Mouse (Mus musculus) megakaryocyte, adult 5-6 weeks (primary cell): ENCODE data around the gene Ttc39a. TPM values are rescaled to one million over a fixed set of nuclear protein-coding genes. Genes with fewer than 3 reads are reported as not detected.

Experiments
- ATAC-seq: 2 replicates; pipeline ENCODE4 v1.8.0; 2016; ENCODE audit warnings: mild to moderate bottlenecking, inconsistent platforms; ENCODE audit not compliant: poor library complexity, severe bottlenecking
- total RNA-seq, 2 experiments: library from RNA; stranded (forward) in 1 of 2; stranded (reverse) in 1 of 2; fragments of 153-499, 151-499 nt in 1 of 2; fragments of 221-1000, 200-1000 nt in 1 of 2; gene quantifications; 2 replicates each; pipeline versions ENCODE4 v1.2.3 to v1.2.4; 2015 to 2017

Gene Ttc39a
- total RNA-seq, 2 experiments from 2014 or later, result 0.29 to 0.51 TPM

DNA sequence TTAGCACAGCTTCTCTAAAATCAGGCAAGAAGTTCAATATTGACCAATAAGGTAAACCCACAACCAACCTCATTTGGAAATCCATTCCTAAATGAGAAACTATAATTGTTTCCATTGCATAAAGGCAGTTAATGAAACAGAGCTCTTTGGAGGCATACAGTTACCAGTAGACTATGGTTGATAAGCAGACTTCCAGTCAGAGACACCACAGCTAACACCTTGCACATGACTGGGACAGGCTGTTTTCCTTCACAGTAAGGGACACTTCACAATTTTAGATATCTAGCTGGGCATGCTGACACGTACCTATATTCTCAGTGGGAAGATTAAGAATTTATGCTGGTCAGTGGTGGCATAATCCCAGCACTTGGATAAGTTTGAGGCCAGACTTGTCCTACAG is 39.5 kb downstream of the Ttc39a start:
- no peak for ATAC-seq

DNA sequence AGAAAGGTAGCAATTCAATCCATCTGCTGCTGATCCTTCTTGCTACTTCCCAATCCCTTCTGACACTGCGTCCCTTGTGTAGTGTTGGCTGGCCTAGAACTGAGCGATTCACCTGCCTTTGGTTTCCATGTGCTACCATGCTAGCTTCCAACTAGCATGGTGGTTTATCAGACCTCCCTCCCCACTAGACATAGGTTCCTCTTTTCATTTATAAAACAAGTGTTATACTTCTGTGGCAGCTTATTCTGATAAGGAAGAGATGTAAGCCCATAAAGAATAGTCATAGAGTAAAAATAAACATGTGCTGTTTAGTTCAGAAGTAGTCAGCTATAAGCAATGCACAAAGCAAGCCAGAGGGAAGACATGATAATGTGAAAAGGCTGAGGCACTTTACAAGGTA is 42.1 kb downstream of the Ttc39a start:
- no peak for ATAC-seq

DNA sequence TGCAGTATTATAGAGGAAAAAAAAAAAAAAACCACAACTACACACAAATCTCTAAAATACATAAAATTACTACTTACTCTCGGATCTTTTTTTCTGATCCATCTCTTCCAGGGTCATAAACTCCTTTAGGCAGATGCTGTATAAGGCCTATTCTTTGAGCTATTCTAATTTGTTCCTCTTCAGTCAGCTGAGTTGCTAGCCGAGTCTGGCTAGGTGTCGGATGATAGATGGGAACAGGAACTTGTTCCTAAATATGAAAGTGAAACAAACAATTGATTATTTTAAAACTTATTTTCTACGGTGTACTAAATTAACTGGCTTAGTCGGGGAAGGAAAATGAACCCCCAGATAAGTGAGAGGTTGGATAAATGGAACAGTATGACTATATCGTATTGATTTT is 50.4 kb downstream of the Ttc39a start:
- peak; percentile 63 for ATAC-seq

DNA sequence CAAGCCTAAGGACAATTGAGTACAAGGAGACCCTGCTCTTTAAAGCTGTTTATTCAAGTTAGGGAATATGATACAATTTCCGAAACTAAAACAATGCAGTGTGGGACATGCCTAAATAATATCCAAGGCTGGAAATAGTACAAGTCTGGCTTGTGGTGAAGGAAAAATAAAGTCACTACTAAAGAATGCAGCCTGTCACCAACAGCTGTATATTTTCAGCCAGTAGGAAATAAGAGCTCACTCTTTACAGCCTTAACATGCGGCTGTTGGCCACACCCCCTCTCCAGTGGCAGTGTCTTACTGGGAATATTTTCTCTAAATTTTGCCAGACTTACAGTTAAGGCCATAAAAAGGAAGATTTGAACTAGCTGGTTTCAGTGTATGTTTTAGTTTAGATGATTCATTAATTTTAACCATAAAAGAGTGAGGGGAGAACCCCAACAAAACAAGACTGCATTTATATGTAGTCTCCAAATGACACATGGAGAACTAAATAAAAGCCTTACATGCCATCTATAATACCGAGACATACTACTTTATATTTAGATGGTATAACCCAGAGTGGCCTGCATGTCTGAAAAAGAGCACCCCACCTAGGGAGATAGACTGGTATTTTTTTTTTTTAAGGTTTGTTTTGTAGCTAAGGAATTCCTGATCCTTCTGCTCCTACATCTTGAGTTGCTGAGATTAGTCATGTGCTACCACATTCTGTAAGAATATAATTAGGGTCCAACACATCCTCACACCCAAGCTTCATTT is 54.2 kb downstream of the Ttc39a start:
- ATAC-seq, result no peak

DNA sequence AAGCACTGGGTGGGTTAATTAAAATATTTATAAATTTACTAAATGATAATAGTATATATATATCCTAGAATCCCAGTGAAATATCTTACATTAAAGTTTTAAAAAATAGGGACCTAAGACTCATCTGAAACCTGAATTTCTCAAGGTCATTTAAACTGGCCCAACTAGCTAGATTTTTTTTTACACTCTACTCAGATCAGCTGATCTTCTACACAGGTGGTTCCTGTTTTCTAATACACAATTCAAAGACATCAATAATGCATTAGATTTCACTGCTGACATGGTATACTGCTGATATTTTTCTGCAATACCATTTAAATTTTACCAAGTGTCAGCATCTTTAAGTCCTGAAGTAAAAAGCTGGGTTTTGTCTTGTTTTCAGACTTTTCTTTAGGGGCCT is 57.5 kb downstream of the Ttc39a start:
- no peak for ATAC-seq

DNA sequence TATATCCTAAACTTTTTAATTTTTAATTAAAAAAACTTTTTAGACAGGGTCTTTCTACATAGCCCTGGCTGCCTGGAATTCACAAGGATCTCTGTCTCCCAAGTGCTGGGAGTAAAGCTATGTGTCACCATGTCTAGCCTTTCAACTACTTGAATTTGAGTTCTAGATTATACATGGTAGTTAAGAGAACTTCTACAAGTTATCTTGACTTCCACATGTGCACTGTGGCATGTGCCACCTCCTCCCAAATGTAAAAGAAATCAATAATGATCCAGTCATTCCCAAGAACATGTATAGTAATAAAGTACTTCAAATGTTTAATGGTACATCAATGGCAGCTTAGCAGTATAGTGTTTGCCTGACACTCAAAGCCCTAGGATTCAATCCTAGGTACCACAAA is 61.3 kb downstream of the Ttc39a start:
- ATAC-seq, result no peak

DNA sequence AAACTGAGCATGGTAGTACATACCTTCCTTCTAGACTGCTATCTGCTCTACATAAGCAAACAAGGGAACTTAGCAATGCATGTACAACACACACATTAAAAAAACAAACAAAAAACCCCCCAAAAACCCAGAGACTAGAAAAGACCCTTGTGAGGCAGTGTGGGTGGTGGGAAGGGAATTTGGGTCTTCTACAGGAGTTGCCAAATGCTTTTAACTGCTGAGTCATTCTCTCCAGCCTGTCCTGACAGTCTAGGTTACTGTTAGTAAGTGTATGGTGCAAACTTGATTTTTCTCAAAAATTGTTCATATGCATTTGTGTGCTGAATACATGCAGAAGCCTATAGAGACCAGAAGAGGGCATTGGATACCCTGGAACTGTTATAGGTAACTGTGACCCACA is 65.2 kb downstream of the Ttc39a start:
- no peak for ATAC-seq

DNA sequence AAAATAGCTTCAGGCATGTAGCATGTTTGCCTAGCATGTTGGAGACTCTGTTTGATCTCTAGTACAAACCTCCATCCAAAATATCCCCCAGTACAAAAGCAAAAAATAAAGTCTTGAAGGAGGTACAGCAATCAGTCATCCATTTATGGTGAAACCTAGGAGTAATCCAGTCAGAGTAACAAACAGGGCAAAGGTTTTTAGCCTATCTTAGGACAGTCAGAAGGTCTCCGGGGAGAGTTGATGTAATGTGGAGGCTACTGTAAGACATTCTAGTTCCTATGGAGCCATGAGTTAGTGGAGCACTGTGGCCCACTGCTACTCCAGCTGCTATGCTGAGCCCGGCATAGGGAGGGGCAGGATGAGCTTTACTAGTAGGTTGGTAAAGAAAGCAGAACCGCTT is 66.1 kb downstream of the Ttc39a start:
- ATAC-seq, result no peak

DNA sequence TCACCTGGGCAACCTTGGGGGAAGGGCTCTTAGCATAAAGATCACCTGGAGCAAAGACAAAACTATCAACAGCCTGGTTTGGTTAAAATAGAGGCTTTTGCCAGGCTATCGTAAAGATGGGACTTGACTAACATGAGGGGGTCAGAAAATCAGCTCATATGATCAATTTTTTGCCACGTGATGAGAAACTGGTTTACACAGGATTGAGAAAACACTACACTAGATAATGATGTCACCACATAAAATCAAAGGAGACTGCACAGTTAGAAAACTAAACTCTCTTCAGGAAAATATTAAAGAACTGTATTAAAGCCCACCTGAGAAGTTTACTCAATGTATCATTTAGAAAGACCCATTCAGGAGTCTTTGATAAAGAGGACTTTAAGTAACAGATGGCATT is 68.7 kb downstream of the Ttc39a start:
- ATAC-seq, result no peak

DNA sequence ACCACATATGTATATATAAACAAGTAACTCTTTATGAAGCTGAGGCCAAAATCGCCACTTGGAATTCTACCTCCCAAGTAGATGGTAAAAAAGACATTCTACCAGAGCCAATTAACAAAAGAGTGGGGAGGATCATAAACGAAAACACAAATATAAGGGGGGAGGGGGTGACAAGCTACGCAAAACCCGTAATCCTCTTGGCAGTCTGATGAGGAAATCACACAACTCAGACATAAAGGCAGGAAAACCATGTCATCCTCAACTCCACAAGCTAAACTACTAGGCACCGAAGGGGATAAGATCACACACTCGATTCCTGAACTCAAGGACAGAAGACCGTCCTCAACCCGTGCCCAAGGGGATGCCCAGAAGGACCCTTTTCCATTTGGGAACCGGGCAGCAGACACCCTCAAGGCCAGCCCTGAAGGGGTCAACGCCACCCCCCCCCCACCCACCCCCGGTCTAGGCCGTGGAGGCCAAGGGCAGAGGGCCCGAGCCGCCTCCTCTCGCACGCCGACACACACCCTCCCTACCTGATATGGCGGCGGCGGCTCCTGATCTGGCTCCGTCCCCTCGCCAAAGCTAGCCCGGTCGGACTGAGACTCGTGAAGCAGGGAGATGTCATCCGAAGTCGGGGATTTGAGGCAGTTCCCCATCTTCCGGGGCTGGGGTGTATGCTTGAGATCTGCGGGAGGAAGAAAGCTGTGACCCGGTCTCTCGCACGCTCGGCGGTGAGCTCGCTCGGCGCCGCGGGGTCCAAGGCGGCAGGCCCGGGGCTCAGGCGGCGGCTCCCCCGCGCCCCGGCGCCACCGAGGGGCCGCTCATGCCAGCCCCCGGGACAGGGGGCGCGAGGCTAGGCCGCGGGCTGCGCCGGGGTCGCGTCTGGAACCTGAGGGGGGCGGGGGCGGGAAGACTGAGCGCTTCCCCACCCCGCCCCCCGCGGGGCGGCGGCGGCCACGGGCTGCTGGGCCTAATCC is 69.4 kb downstream of the Ttc39a start:
- peak; percentile 61 for ATAC-seq

DNA sequence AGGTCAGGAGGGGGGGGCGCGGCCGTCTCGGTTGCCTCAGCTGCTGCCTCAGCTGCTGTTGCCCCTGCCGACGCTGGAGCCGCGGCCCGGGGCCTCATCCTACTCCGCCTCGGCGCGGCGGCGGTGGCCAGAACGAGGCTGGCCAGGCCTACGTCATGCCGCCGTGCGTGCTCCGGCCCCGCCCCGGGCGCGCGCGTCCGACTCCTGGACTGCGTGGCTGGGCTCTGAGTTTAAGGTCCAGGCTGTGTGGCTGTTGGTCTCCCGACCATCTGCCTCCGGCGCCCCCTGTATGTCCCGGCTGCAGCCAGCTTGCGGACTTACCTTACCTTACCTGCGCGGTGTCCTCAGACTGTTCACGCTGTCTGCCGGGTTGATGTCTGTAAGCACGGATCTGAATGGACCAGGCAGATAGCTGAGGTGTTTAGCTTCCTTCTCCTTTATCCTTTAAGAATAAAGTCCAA is 70.2 kb downstream of the Ttc39a start:
- peak; percentile 91 for ATAC-seq

DNA sequence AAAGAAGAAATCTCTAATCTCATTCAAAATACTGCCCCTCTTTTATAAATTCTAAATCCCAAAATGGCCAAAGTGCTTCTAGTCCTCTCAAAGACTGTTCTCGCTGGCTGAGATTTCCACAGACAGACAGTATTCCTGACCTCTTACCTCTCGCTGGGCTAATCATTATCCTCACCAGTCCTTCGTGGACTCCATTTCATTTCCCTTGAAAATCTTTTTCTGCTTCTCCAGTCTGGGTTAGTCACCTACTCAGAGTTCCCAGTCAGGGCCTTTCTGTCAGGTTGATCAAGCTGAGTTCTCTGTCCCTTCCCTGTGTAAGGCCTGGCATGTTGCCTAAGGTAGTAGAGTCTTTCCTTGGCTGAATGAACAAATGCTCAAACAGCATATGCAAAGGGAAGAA is 71.0 kb downstream of the Ttc39a start:
- no peak for ATAC-seq

DNA sequence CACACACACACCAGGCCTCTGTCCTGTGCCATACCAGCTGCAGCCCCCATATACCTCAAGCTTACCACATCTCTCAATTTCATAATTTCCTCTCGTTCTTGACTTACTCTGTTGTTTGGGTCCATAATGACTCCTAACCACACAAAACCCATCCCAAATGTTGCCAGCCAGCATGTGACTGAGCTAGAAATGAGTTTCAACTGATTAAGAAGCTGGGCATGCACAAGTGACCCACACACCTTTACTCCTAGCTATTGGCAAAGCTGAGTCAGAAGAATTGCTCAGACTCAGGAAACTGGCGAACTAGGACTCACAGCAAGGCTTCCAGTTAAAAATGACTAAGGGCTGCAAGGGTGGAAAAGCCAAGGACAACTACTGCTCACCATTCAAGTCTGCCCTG is 75.0 kb downstream of the Ttc39a start:
- no peak for ATAC-seq

DNA sequence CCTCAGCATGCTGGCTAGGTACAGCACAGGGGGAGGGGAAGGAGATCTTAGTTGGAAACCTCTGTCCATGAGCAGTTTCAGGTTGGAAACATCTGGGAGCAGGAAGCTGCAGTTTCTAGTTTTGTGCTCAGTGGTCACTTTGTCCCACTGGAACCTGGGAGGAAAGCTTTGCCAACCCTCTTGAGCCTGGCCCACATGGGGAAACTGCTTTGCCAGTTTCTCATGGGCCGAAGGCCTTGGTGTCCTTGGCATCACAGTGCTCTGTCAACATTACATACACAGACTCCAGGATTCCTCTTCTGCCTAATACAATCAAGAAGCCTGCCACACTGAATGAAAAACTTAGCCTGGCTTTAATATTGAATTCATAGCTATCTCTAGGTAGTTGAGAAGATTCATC is 76.3 kb downstream of the Ttc39a start:
- ATAC-seq, result no peak

DNA sequence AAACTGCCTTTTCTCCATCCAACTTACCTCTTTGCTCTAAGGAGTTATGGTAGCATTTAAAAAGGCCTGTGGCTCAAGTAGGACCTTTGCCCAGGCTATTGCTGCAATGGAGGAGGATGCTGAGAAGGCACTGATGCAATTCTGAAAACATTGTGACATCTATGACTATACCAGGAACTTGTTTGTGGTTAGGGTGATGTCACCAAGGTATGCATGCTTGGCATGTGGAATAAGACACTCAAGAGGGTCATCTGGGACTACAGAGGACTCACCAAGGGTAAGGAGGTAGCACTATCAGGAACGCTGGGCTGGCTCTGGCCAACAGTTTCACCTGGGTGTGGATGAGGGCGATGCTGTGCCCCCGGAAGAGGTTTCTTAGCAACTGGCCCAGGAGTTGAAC is 78.2 kb downstream of the Ttc39a start, which contains the start of gene Rnf11:
TSS of gene Rnf11 (minus strand) at position 108 of the 400 bp plus-strand sequence.
- peak; percentile 94 for ATAC-seq

DNA sequence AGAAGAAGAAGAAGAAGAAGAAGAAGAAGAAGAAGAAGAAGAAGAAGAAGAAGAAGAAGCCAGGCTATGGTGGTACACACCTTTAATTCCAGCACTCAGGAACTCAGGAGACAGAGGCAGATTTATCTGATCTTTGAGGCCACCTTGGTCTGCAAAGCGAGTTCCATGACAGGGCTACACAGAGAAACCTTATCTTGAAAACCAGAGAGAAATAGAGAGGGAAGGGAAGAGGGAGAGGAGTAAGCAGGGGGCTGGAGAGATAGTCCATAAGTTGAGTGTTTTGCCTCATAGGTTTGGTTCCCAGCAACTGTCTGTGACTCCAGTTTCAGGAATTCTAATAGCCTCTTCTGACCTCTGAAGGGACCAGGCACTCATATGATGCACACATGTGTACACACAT is 82.4 kb downstream of the Ttc39a start:
- ATAC-seq, result no peak

DNA sequence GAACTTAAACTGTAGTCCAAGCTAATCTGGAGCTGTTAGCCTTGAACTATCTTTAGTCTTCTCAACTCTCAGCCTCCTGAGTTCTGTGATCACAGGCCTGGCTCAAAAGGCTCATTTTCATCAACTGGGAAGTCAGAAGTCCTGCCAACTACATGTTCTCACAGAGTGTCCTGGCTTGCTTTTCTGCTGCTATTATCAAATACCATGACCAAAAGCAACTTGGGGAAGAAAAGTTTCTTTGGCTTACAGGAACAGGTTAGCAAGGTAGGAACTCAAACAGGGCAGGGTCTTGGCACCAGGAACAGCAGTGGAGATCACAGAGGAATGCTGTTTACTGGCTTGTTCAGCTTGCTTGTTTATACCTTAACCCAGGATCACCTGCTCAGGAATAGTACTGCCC is 87.2 kb downstream of the Ttc39a start:
- no peak for ATAC-seq

Other genes starting within 250 kb of the Ttc39a start
- 194 and 217 TPM in 2 replicates for gene Osbpl9, start 204.4 kb upstream of the Ttc39a start, total RNA-seq (2015)
- gene Osbpl9, start 204.4 kb upstream of the Ttc39a start, total RNA-seq (2017), result 161 and 173 TPM in 2 replicates
- 0.07 and 0.14 TPM in 2 replicates for gene Calr4, start 172.1 kb upstream of the Ttc39a start, total RNA-seq (2015)
- gene Calr4, start 172.1 kb upstream of the Ttc39a start, total RNA-seq (2017), result 0.55 TPM in 1 of 2 replicates, not detected in the other
- gene Eps15, start 126.4 kb upstream of the Ttc39a start, total RNA-seq (2015), result 127 and 129 TPM in 2 replicates
- gene Eps15, start 126.4 kb upstream of the Ttc39a start, total RNA-seq (2017), result 103 and 126 TPM in 2 replicates
- 27.2 and 28.8 TPM in 2 replicates for gene Rnf11, start 78.1 kb downstream of the Ttc39a start, total RNA-seq (2015)
- 27.6 and 31.5 TPM in 2 replicates for gene Rnf11, start 78.1 kb downstream of the Ttc39a start, total RNA-seq (2017)
- gene 4930522H14Rik, start 124.7 kb downstream of the Ttc39a start, total RNA-seq (2015), result not detected in 2 replicates
- 1.2 TPM in 1 of 2 replicates, not detected in the other for gene 4930522H14Rik, start 124.7 kb downstream of the Ttc39a start, total RNA-seq (2017)